Mouse (Mus musculus): ENCODE measurements around the gene Txn1.

Txn1 gene

GRCm38 (mm10) chr4:57895902-57896301 is 60.3 kb downstream of the Txn1 start:
- DNase-seq, result no peak

DNA sequence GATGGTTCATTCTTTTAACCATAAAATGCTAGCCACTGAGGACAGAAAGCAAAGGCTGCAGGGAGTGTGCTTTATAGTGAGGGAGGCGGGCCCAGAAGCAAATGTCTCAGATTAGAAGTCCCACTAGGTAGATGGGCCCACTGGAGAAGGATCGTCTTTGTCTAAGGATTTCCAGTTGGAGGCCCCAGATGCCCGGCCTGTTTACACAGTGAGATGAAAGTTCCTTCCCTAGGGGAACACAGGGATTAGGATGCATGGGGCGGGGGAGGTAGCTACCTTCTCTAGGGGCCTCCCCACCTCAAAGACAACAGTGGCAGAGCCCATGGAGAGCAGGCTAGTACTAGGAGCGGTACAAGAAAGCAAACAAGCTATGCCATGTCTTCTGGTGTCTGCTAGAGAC is 61.1 kb downstream of the Txn1 start:
- DNase-seq, result no peak
